Mouse (Mus musculus): Measurements from ENCODE around the gene Mknk2. TPM values are rescaled to one million over a fixed set of nuclear protein-coding genes. Genes with fewer than 3 reads are reported as not detected.

The Mknk2 gene
- polyA plus RNA-seq, 1 experiment, result 61.4 TPM

DNA sequence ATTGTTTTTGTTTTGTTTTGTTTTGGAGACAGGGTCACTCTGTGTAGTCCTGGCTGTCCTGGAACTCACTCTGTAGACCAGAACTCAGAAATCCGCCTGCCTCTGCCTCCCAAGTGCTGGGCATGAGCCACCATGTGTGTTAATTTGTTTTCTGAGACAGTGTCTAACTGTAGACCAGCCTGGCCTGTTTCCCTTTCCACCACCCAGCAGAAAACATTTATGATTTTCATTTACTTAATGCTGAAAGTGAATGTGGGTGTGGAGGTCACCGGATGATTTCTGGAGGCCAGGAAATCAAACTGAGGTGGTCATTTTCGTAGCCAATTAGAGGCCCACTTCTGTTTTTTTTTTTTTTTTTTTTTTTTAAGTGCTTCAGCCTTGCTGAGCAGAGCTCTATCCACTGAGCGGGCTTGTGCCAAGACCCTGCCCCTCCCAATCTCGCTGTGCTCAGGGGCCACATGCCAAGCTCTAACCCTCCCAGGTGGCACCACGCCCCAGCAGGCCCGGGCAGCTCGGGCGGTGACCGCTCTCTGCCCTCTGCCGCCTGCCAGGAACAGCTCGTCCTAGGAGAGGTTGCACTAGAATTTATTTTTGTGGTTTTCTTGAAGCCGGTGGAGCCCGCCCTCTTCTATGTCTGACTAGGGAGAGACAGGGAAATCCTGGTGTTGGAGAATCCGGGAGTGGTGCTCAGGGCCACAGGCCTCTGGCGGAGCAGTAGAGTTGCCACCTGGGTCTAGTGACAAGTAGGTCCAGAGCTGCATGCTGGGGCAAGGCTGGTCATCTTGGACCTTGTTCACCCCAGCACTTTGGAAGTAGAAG lies 13.5 kb downstream of the Mknk2 start:
- Histone ChIP-seq H3K27me3 (ENCODE audit: control insufficient read depth, insufficient read depth, insufficient read length) (no peaks in the 10 kb centered on the region), H3K79me2 (ENCODE audit: control insufficient read depth, insufficient read depth) (no peaks in the 10 kb centered on the region), H3K79me3 (ENCODE audit: low read depth) (no peaks in the 10 kb centered on the region), H3K4me3 (ENCODE audit: insufficient read depth, poor library complexity, severe bottlenecking) (no peak overlapping the region), H3ac (ENCODE audit: control insufficient read depth, insufficient read length, low read depth) (no peak overlapping the region), H3K36me3 (ENCODE audit: control insufficient read depth, insufficient read depth) (peaks cover 37% of the 10 kb centered on the region)
- no peak for TF ChIP-seq CTCF (IDR thresholded peaks at IDR 0.05; ENCODE audit: control insufficient read depth, insufficient read depth, insufficient read length)
- TF ChIP-seq MYOD1 (IDR thresholded peaks at IDR 0.05; ENCODE audit: control insufficient read depth, insufficient read length, low read depth), result no peak
- no peak for TF ChIP-seq MYOG (IDR thresholded peaks at IDR 0.05; ENCODE audit: control insufficient read depth, extremely low read depth, insufficient read length)
- TF ChIP-seq USF1 (IDR thresholded peaks at IDR 0.05; ENCODE audit: low read depth), result no peak
- no peak for TF ChIP-seq MAX (IDR thresholded peaks at IDR 0.05)
- TF ChIP-seq FOSL1 (IDR thresholded peaks at IDR 0.05; ENCODE audit: insufficient read depth, low read length, poor library complexity, severe bottlenecking), result no peak
- no peak for TF ChIP-seq CEBPB (IDR thresholded peaks at IDR 0.05; ENCODE audit: low read depth)

DNA sequence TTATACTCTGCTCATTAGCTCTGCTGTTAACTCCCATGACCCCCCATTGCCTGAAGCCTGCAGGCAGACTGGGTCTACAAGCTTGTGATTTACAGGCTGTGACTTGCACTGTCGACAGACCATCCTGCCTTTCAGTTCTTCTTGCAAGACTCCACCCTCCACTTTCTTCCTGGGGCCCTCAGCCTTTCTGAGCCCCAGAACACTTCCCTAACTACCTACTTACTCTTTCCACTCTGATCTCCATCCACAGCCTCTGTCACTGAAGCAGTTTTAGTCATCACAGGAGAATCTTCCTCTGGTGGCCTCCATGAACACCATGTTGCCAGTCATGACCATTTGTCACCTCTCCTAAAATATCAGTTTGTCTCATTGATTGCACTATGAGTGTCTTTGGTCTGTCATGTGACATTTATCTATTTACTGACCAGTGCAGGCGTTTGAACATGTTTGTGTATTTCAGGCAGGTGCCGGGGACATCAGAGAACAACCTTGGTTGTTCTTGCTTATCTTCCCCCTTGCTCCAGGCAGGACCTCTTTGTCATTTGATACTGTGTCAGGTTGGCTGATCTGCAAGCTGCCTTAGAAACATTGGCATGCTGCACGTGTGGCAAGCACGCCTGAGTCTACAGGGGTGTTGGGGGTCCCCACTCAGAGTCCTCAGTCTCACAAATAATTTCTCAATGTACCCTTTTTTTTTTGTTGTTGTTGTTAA lies 14.3 kb downstream of the Mknk2 start:
- Histone ChIP-seq H3K79me3 (ENCODE audit: low read depth) (no peaks in the 10 kb centered on the region), H3K27me3 (ENCODE audit: control insufficient read depth, insufficient read depth, insufficient read length) (no peaks in the 10 kb centered on the region), H3K36me3 (ENCODE audit: control insufficient read depth, insufficient read depth) (peaks cover 30% of the 10 kb centered on the region), H3ac (ENCODE audit: control insufficient read depth, insufficient read length, low read depth) (no peak overlapping the region), H3K79me2 (ENCODE audit: control insufficient read depth, insufficient read depth) (no peaks in the 10 kb centered on the region), H3K4me3 (ENCODE audit: insufficient read depth, poor library complexity, severe bottlenecking) (no peak overlapping the region)
- TF ChIP-seq FOSL1 (IDR thresholded peaks at IDR 0.05; ENCODE audit: insufficient read depth, low read length, poor library complexity, severe bottlenecking) (no peak), CEBPB (IDR thresholded peaks at IDR 0.05; ENCODE audit: low read depth) (no peak), USF1 (IDR thresholded peaks at IDR 0.05; ENCODE audit: low read depth) (no peak), MYOD1 (IDR thresholded peaks at IDR 0.05; ENCODE audit: control insufficient read depth, insufficient read length, low read depth) (no peak), CTCF (IDR thresholded peaks at IDR 0.05; ENCODE audit: control insufficient read depth, insufficient read depth, insufficient read length) (no peak), MYOG (IDR thresholded peaks at IDR 0.05; ENCODE audit: control insufficient read depth, extremely low read depth, insufficient read length) (no peak), MAX (IDR thresholded peaks at IDR 0.05) (no peak)

DNA sequence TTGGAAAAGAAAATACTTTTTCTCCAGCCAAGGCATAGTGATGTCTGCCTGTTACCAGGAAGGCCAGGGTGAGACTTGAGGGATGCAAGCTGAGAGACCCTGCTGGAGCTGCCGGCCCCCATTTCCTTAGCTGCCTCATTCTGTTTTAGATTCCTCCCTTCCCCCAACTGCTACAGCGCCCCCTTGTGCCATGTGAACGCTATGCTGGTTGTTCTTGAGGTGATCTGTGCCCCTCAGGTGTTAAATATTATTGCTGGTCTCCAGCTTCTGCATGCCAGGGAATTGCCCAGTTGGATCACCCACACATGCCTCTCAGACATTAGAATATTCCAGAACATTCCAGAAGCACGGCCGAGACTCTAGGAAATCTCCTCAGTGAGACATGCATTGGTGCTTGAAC lies 16.8 kb downstream of the Mknk2 start:
- no peaks in the 10 kb centered on the region for H3K27me3 ChIP-seq (ENCODE audit: control insufficient read depth, insufficient read depth, insufficient read length)
- no peaks in the 10 kb centered on the region for H3K79me3 ChIP-seq (ENCODE audit: low read depth)
- TF ChIP-seq MAX (IDR thresholded peaks at IDR 0.05), result no peak
- TF ChIP-seq USF1 (IDR thresholded peaks at IDR 0.05; ENCODE audit: low read depth), result no peak
- no peak for TF ChIP-seq MYOD1 (IDR thresholded peaks at IDR 0.05; ENCODE audit: control insufficient read depth, insufficient read length, low read depth)
- TF ChIP-seq FOSL1 (IDR thresholded peaks at IDR 0.05; ENCODE audit: insufficient read depth, low read length, poor library complexity, severe bottlenecking), result no peak
- no peak for TF ChIP-seq CEBPB (IDR thresholded peaks at IDR 0.05; ENCODE audit: low read depth)
- peak; percentile 39 for TF ChIP-seq CTCF (IDR thresholded peaks at IDR 0.05; ENCODE audit: control insufficient read depth, insufficient read depth, insufficient read length)
- no peak for TF ChIP-seq MYOG (IDR thresholded peaks at IDR 0.05; ENCODE audit: control insufficient read depth, extremely low read depth, insufficient read length)
- H3K4me3 ChIP-seq (ENCODE audit: insufficient read depth, poor library complexity, severe bottlenecking), result no peak overlapping the region
- peaks cover 5% of the 10 kb centered on the region for H3K36me3 ChIP-seq (ENCODE audit: control insufficient read depth, insufficient read depth)
- H3K79me2 ChIP-seq (ENCODE audit: control insufficient read depth, insufficient read depth), result no peaks in the 10 kb centered on the region
- no peak overlapping the region for H3ac ChIP-seq (ENCODE audit: control insufficient read depth, insufficient read length, low read depth)

DNA sequence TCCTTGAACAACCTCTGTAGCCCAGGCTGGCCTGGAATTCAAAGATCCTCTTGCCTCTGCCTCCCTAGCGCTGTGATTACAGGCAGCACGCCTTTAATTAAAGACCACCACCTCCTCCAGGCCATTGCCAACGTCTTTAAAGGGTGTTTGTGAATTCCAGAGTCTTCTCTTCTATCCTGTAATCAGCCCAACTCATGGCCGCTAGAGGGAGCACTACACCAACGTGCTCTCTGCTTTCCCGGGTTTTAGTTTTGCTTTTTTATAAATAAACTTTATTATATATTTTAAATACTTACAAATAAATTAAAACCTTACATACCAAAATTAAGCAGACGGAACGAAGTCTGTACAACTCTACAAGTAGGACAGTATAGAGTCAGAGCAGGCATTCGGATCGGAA lies 18.7 kb downstream of the Mknk2 start:
- H3K79me2 ChIP-seq (ENCODE audit: control insufficient read depth, insufficient read depth), result peaks cover 18% of the 10 kb centered on the region
- H3K27me3 ChIP-seq (ENCODE audit: control insufficient read depth, insufficient read depth, insufficient read length), result no peaks in the 10 kb centered on the region
- peaks cover 7% of the 10 kb centered on the region for H3K79me3 ChIP-seq (ENCODE audit: low read depth)
- H3K36me3 ChIP-seq (ENCODE audit: control insufficient read depth, insufficient read depth), result no peaks in the 10 kb centered on the region
- H3ac ChIP-seq (ENCODE audit: control insufficient read depth, insufficient read length, low read depth), result peak overlapping the region; percentile 59
- peak; percentile 51 for TF ChIP-seq MAX (IDR thresholded peaks at IDR 0.05)
- TF ChIP-seq MYOG (IDR thresholded peaks at IDR 0.05; ENCODE audit: control insufficient read depth, extremely low read depth, insufficient read length), result no peak
- no peak for TF ChIP-seq CTCF (IDR thresholded peaks at IDR 0.05; ENCODE audit: control insufficient read depth, insufficient read depth, insufficient read length)
- H3K4me3 ChIP-seq (ENCODE audit: insufficient read depth, poor library complexity, severe bottlenecking), result peak overlapping the region; percentile 25

DNA sequence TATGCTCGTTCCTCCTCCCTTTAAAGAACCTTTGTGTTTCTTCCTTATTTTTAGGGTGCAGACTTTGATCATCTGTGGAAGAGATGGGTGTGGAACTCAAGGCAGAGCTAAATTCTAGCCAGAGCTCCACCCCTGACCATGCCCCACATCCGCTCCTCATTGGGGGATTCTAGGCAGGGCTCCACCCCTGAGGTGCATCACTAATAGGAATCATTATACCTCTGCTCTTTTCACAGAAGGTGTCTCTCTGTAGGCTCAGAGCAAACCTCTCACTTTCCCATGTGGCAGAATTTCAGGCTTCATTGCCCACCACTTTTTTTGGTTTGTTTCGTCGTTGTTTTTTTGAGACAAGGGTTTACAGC lies 19.1 kb downstream of the Mknk2 start:
- Histone ChIP-seq H3K36me3 (ENCODE audit: control insufficient read depth, insufficient read depth) (no peaks in the 10 kb centered on the region), H3K79me3 (ENCODE audit: low read depth) (peaks cover 7% of the 10 kb centered on the region), H3K4me3 (ENCODE audit: insufficient read depth, poor library complexity, severe bottlenecking) (no peak overlapping the region), H3K79me2 (ENCODE audit: control insufficient read depth, insufficient read depth) (peaks cover 21% of the 10 kb centered on the region), H3K27me3 (ENCODE audit: control insufficient read depth, insufficient read depth, insufficient read length) (no peaks in the 10 kb centered on the region), H3ac (ENCODE audit: control insufficient read depth, insufficient read length, low read depth) (no peak overlapping the region)
- TF ChIP-seq MYOG (IDR thresholded peaks at IDR 0.05; ENCODE audit: control insufficient read depth, extremely low read depth, insufficient read length) (no peak), MAX (IDR thresholded peaks at IDR 0.05) (no peak), MYOD1 (IDR thresholded peaks at IDR 0.05; ENCODE audit: control insufficient read depth, insufficient read length, low read depth) (no peak), FOSL1 (IDR thresholded peaks at IDR 0.05; ENCODE audit: insufficient read depth, low read length, poor library complexity, severe bottlenecking) (no peak), USF1 (IDR thresholded peaks at IDR 0.05; ENCODE audit: low read depth) (no peak), CTCF (IDR thresholded peaks at IDR 0.05; ENCODE audit: control insufficient read depth, insufficient read depth, insufficient read length) (no peak)
